ENCODE assay signal across 8 mouse cellular contexts in genomic region chr5:114381013-114381351, GRCm38 (mm10). TPM values are rescaled to one million over a fixed set of nuclear protein-coding genes. Genes with fewer than 3 reads are reported as not detected.
DNase-seq lines count a peak whose midpoint lies in the region; ATAC-seq lines count a peak whose summit lies in the region.

No protein-coding gene starts in this region.

- no peak; the same call in 1 of the 2 replicates for ATAC-seq in hindbrain, embryonic 13.5 days (ENCODE audit: low FRiP score)
- ATAC-seq in midbrain, embryonic 12.5 days (ENCODE audit: low FRiP score, low read depth) = no peak

- intact Hi-C loops in left cerebral cortex, postnatal 36 days (cut with DNase I) = loop anchor here (2.0 kb wide), 1 partner anchor 66 kb away; no protein-coding TSS in a partner anchor

- H3K27ac ChIP-seq in hindbrain, embryonic 13.5 days = peak overlapping the region; percentile 94
- H3K27ac ChIP-seq in midbrain, embryonic 12.5 days (replicated peaks) = peak overlapping the region; percentile 90

- peak overlapping the region; percentile 91 for H3K4me2 ChIP-seq in hindbrain, embryonic 13.5 days
- peak overlapping the region; percentile 85 for H3K4me2 ChIP-seq in midbrain, embryonic 12.5 days (replicated peaks)

- H3K9me3 ChIP-seq in hindbrain, embryonic 13.5 days = no peaks in the 10 kb centered on the region
- no peaks in the 10 kb centered on the region for H3K9me3 ChIP-seq in midbrain, embryonic 12.5 days

- WGBS in hindbrain, embryonic 13.5 days = under 1% methylated on average over 18 of the region's 18 CpGs
- WGBS in midbrain, embryonic 12.5 days = 0% methylated on average over 17 of the region's 18 CpGs

- peak overlapping the region; percentile 83 for H3K4me3 ChIP-seq in hindbrain, embryonic 13.5 days
- peak overlapping the region; percentile 88 for H3K4me3 ChIP-seq in midbrain, embryonic 12.5 days

- peak overlapping the region; percentile 96 for H3K9ac ChIP-seq in hindbrain, embryonic 13.5 days
- H3K9ac ChIP-seq in midbrain, embryonic 12.5 days (replicated peaks) = peak overlapping the region; percentile 93

- peak; percentile 17 for DNase-seq in layer of hippocampus, adult 11-12 months (ENCODE audit: low spot score)
- no peak for DNase-seq in layer of hippocampus, postnatal 36 days
- DNase-seq in c-Kit-positive CD71-positive TER-119-positive erythroid progenitor cells, embryonic 14.5 days (ENCODE audit: low spot score) = peak; percentile 38
- DNase-seq in embryo, embryonic 11 days = no peak
- no peak for DNase-seq in left cerebral cortex, postnatal 36 days (ENCODE audit: low spot score in 2 of 2)
- no peak for DNase-seq in left cerebral cortex, adult 9 months (ENCODE audit: low spot score in 2 of 2)

- peaks cover 18% of the 10 kb centered on the region for H3K36me3 ChIP-seq in hindbrain, embryonic 13.5 days
- H3K36me3 ChIP-seq in midbrain, embryonic 12.5 days = peaks cover 23% of the 10 kb centered on the region

- no peaks in the 10 kb centered on the region for H3K27me3 ChIP-seq in hindbrain, embryonic 13.5 days
- no peaks in the 10 kb centered on the region for H3K27me3 ChIP-seq in midbrain, embryonic 12.5 days

- peaks cover 58% of the 10 kb centered on the region for H3K4me1 ChIP-seq in hindbrain, embryonic 13.5 days (replicated peaks)
- peaks cover 38% of the 10 kb centered on the region for H3K4me1 ChIP-seq in midbrain, embryonic 12.5 days

RNA-seq across cellular contexts. Expression of gene Ube3b, which starts 0.6 kb away (rescaled TPM):
- total RNA-seq in layer of hippocampus, postnatal 36 days (2021) = 10 to 100 TPM; 78.0 to 81.6 TPM
- 41.4 and 41.6 TPM in 2 replicates for polyA plus RNA-seq in hindbrain, embryonic 13.5 days (2015; fragmentation: Nextera tagmentation; extraction: Ambion mirVana)
- polyA plus RNA-seq in midbrain, embryonic 12.5 days (2016; fragmentation: Nextera tagmentation; extraction: Ambion mirVana) = 57.4 and 59.4 TPM in 2 replicates
- 10 to 100 TPM; 81.6 to 88.1 TPM for total RNA-seq in left cerebral cortex, postnatal 36 days (2021)

RNA-seq across cellular contexts. Expression of gene Kctd10, which starts 0.7 kb away (rescaled TPM):
- total RNA-seq in layer of hippocampus, postnatal 36 days (2021) = 10 to 100 TPM; 47.5 to 48.3 TPM
- polyA plus RNA-seq in hindbrain, embryonic 13.5 days (2015; fragmentation: Nextera tagmentation; extraction: Ambion mirVana) = 77.7 and 86.5 TPM in 2 replicates
- polyA plus RNA-seq in midbrain, embryonic 12.5 days (2016; fragmentation: Nextera tagmentation; extraction: Ambion mirVana) = 107 and 111 TPM in 2 replicates
- 10 to 100 TPM; 48.7 to 53.0 TPM for total RNA-seq in left cerebral cortex, postnatal 36 days (2021)

Comparison
In these comparisons a context has a peak if more than half of its experiments do, and no peak if none do; other contexts are left out.
1. DNase-seq: peak in layer of hippocampus, adult 11-12 months (single experiment) and c-Kit-positive CD71-positive TER-119-positive erythroid progenitor cells, embryonic 14.5 days (single experiment); none in layer of hippocampus, postnatal 36 days (0 of 2), embryo, embryonic 11 days (single experiment), left cerebral cortex, postnatal 36 days (0 of 2) and left cerebral cortex, adult 9 months (0 of 2).